Mouse (Mus musculus): ENCODE data around the gene Syn3.

Gene Syn3

GRCm38 (mm10) chr10:86212062-86212461 lies 286.6 kb downstream of the Syn3 start:
- no peak for DNase-seq (ENCODE audit: low spot score in 2 of 2)

GRCm38 (mm10) chr10:86203915-86204314 lies 294.8 kb downstream of the Syn3 start:
- DNase-seq (ENCODE audit: low spot score in 2 of 2) = no peak

- DNase-seq (ENCODE audit: low spot score in 2 of 2) = no peak
Observed at GRCm38 (mm10) chr10:86203175-86203574, 295.5 kb downstream of the Syn3 start.

- DNase-seq (ENCODE audit: low spot score in 2 of 2) = no peak
Observed at GRCm38 (mm10) chr10:86201826-86202225, 296.9 kb downstream of the Syn3 start.

- DNase-seq (ENCODE audit: low spot score in 2 of 2) = no peak
Observed at GRCm38 (mm10) chr10:86201006-86201405, 297.7 kb downstream of the Syn3 start.

GRCm38 (mm10) chr10:86196414-86197025 lies 302.2 kb downstream of the Syn3 start:
- no peak for DNase-seq (ENCODE audit: low spot score in 2 of 2)

GRCm38 (mm10) chr10:86194722-86195121 lies 304.0 kb downstream of the Syn3 start:
- no peak for DNase-seq (ENCODE audit: low spot score in 2 of 2)

GRCm38 (mm10) chr10:86193863-86194434 lies 304.7 kb downstream of the Syn3 start:
- peak in 1 of 2 experiments; percentile 30 for DNase-seq (ENCODE audit: low spot score in 2 of 2)

- no peak for DNase-seq (ENCODE audit: low spot score in 2 of 2)
Observed at GRCm38 (mm10) chr10:86188614-86189013, 310.1 kb downstream of the Syn3 start.

- DNase-seq (ENCODE audit: low spot score in 2 of 2) = no peak
Observed at GRCm38 (mm10) chr10:86187881-86188280, 310.8 kb downstream of the Syn3 start.

- DNase-seq (ENCODE audit: low spot score in 2 of 2) = no peak
Observed at GRCm38 (mm10) chr10:86183148-86183885, 315.4 kb downstream of the Syn3 start.

GRCm38 (mm10) chr10:86182183-86182805 lies 316.4 kb downstream of the Syn3 start:
- peak in 1 of 2 experiments; percentile 21 for DNase-seq (ENCODE audit: low spot score in 2 of 2)

- no peak for DNase-seq (ENCODE audit: low spot score in 2 of 2)
Observed at GRCm38 (mm10) chr10:86176411-86176810, 322.3 kb downstream of the Syn3 start.

- DNase-seq (ENCODE audit: low spot score in 2 of 2) = no peak
Observed at GRCm38 (mm10) chr10:86174017-86174416, 324.7 kb downstream of the Syn3 start.

GRCm38 (mm10) chr10:86173284-86173683 lies 325.4 kb downstream of the Syn3 start:
- DNase-seq (ENCODE audit: low spot score in 2 of 2) = no peak

GRCm38 (mm10) chr10:86171246-86171645 lies 327.4 kb downstream of the Syn3 start:
- DNase-seq (ENCODE audit: low spot score in 2 of 2) = no peak

GRCm38 (mm10) chr10:86168084-86168483 lies 330.6 kb downstream of the Syn3 start:
- no peak for DNase-seq (ENCODE audit: low spot score in 2 of 2)

- no peak for DNase-seq (ENCODE audit: low spot score in 2 of 2)
Observed at GRCm38 (mm10) chr10:86166854-86167268, 331.8 kb downstream of the Syn3 start.

- no peak for DNase-seq (ENCODE audit: low spot score in 2 of 2)
Observed at GRCm38 (mm10) chr10:86164098-86164497, 334.6 kb downstream of the Syn3 start.

- no peak for DNase-seq (ENCODE audit: low spot score in 2 of 2)
Observed at GRCm38 (mm10) chr10:86161783-86162271, 336.9 kb downstream of the Syn3 start.

GRCm38 (mm10) chr10:86158198-86158899 lies 340.3 kb downstream of the Syn3 start:
- no peak for DNase-seq (ENCODE audit: low spot score in 2 of 2)

- DNase-seq (ENCODE audit: low spot score in 2 of 2) = no peak
Observed at GRCm38 (mm10) chr10:86155344-86155743, 343.4 kb downstream of the Syn3 start.
